Mouse (Mus musculus) spleen, adult 2 months (tissue): ENCODE results near the gene Tgfbr2.

Experiments
- CTCF ChIP-seq: fragments of 200-500 bp; IDR thresholded peaks from 2 replicates; pipeline ENCODE4 v1.5.1; 2011; ENCODE audit warnings: mild to moderate bottlenecking, inconsistent platforms; ENCODE audit not compliant: insufficient read depth, insufficient read length, insufficient replicate concordance; ENCODE audit errors: extremely low read depth
- POLR2A ChIP-seq: fragments of 200-500 bp; IDR thresholded peaks from 2 replicates; pipeline ENCODE4 v1.6.1; 2011; ENCODE audit warnings: low read depth, low read length, inconsistent platforms

DNA sequence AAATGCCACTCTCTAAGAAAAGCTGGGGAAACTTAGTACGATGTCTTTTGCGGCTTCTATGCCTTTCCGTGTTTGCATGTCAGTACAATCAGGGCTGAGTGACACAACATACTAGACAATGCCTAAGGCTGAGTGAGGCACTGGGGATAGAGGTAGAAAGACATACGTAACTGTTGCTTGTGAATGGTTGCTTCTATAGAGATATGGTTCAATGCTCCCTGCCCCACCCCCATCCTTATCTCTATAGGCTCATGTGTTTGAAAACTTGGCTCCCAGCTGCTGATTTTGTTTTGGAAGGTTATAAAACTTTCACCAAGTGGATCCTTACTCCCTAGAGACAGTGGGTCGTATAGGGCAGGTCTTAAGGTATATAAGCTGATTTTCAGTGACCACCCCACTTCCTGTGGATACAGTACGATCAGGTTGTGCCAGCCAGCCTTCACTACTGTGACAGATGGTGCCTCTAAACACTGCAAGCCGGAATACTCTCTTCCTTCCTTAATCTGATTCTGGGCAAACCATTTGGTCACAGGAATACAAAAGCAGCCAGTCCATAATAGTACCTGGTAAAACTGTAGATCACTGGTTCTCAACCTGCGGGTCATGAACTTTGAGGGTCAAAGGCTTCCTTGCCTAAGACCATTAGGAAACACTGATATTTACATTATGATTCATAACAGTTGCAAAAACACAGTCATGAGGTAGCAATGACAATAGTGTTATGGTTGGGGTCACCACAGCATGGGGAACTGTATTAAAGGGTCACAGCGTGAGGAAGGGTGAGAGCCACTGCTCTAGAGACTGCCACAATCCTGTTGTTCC lies 63.8 kb downstream of the Tgfbr2 start:
- TF ChIP-seq CTCF, result no peak
- TF ChIP-seq POLR2A, result no peak
